Mouse (Mus musculus) large intestine, adult 2 months (tissue): Measurements from ENCODE around the gene Alx3. TPM values are rescaled to one million over a fixed set of nuclear protein-coding genes. Genes with fewer than 3 reads are reported as not detected.
A peak's percentile ranks its signal among the peaks of the same experiment; 100 is the strongest.

Experiments used
- DNase-seq: peaks from one replicate; pipeline ENCODE4 v3.0.0-alpha.2; 2012; ENCODE audit warnings: low read depth, low spot score
- WGBS: fragments of 180-500 bp; shearing (Covaris S2); methylation state at CpG from one replicate; pipeline ENCODE4 v1.1.7; 2018; 5-methylcytosine and 5-hydroxymethylcytosine counted together
- polyA plus RNA-seq: library from polyadenylated mRNA; depleted of rRNA; stranded (reverse); fragments of >200 nt; gene quantifications from 2 replicates; pipeline ENCODE4 v1.2.3, GENCODE M21; 2012

Gene Alx3
- polyA plus RNA-seq, 1 experiment = not detected

DNA sequence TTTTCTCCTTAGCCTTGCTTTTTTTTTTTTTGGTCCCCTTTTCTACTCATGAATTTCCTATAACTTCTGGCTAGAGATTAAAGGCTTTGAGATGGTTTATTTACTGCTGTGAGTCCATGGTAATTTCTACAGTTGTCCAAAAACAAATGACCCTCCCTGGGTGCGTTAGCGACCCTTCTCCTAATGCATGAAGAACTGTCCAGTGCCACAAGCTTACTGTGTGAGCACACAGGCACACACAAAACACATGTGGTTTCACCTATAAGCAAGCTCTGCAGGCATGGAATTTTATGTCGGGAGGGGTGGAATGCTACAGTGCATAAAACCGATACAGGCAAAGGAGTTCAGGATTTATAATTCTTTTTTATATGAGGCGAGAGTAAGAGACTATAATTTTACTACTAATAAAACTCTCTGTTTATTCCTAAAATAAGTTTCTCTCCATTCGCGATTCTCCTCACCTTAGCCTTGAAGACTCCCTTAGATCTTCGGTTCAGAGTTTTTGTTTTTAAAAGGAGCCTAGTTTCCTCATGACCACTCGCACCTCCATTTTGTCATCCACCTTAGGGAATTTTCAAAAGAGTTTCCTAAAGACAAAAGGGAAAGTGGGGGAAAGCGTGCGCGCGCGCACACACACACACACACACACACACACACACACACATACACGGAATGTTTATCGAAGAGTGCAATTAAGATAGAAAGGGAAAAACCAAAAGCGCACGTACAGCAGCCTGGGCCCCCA lies 12.5 kb upstream of the Alx3 start:
- WGBS = 3% methylated on average over 18 of the region's 18 CpGs

DNA sequence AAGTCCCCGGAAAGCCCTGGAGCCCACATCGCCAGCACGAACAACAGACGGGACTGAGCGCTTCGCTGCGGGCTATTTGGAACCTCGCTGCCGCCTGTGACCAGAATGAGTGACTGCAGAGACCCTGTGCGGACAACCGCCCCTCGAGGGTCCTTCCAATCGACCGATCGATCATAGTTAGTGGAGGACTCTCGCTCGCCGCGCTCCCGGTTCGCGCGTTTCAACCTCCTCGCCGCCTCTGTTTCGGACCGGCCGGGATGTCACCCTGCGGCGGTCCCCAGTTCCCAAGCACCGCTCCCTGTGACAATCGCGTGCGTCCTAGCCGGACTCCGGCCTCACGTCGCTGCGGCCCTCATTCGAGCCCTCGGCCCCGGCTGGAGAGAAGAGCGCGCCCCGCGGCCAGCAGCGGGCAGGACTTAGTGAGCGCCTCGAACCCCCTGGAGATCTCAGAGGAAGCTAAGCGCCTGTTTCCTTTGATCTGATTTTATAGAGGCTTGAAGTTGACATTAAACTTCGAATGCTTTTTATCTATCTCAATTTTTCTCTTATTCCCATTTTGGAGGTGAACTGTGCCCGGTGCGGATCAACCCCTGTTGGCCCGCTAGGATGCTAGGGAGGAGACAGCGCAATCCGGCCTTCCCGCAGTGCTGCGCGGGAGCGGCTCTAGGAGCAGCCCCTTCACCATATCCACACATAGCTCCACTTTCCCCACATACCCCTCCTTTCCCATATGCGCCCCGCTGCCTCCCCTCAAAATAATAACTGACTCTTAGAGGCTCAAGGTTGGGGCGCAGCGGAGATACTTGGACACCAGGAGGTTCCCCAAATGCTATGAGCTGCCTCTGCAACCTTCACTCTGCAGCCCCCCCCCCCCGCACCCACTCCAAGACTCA lies 11.7 kb upstream of the Alx3 start:
- WGBS = 3% methylated on average over 65 of the region's 65 CpGs

More for the DNA sequence above, 12.5 kb upstream of the Alx3 start:
- DNase-seq = no peak

DNA sequence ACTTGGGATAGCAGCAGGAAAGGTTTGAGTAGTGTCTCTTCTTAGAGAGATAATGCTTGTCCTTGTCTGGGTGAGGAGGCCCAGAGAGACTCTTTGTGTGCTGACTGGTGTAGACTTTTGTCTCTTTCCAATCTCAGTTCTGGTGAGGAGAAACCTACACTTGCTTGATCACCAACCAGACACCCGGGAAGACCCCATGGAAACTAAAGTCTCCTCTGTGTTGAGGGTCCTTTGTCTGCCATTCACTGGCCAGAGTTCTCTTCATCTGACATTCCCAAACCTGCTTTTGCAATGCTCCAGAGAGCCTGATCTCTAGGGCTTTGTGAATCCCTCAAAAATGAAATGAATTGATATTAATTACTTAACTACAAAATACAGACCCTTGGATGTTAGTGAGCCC lies 10.9 kb upstream of the Alx3 start:
- 16% methylated on average over 1 of the region's 1 CpGs for WGBS
- DNase-seq = no peak

More for the DNA sequence above, 11.7 kb upstream of the Alx3 start:
- DNase-seq = no peak

GRCm38 (mm10) chr3:107586504-107586903 lies 8.3 kb upstream of the Alx3 start:
- WGBS = 64% methylated on average over 6 of the region's 6 CpGs
- DNase-seq = no peak

DNA sequence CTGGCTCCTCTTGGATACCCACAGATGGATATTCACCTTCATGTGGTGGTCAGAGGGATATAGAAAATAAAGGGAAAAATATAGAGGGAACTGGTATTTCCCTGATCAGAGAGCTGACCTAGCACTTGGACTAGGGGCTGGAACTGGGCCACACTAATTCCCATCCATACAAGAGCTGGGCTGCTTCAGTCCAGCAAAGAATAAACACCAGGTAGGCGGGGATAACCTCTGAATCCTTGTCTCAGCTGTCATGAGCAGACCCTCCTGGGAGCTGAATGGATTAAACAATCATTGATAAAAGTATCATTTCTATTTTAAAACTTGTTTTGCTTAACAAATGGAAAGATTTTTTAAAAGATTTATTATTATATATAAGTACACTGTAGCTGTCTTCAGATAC lies 3.2 kb upstream of the Alx3 start:
- 36% methylated on average over 1 of the region's 1 CpGs for WGBS
- no peak for DNase-seq

DNA sequence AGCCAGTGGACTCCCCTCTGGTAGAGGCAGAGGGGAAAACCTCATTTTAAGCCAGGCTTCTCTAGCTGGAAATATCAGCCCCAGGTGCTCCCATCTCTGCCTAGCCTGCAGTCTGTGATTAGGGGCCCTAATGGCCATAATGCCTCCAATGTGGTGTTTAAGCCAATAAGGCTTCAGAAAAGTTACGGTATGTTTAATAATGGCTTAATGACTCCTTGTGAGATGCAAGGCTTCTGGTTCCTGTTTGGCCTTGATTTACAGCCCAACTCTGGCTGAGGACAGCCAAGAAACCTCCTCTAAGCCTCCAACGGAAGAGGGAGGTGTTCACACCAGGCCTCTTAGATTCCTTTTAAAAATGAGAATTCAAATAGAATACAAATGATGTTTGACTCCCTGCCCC lies 1.2 kb upstream of the Alx3 start:
- 44% methylated on average over 2 of the region's 2 CpGs for WGBS
- DNase-seq = no peak

DNA sequence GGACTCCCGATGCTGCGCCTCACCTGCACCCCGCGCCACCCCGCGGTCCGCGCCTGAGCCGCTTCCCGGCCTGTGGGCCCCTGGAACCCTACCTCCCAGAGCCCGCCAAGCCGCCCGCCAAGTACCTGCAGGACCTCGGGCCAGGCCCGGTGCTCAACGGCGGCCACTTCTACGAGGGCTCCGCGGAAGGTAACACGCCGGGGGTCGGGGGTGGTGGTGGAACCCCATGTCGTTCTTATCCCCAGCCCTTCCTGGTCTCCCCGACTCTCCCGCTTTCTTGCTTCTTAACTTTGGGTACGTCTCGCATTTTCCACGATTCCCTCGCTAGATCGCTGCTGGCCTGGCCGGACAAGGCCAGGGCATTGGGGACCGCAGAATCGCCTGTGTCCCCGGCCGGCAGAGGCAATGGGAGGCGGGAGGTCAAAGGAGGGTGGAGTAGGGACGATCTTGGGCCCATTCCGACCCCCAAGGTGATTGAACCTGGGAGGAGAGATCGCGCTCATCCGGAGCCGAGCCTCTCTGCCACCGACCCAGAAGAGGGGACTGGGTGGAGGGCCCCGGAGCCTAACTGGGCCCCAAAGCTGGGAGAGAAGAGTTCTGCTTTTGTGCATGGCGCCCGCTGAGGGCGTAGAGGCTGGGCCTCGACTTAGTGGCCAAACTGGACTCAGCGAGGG lies 570 bp downstream of the Alx3 start:
- no peak for DNase-seq
- 3% methylated on average over 49 of the region's 50 CpGs for WGBS

- DNase-seq = no peak
- 6% methylated on average over 34 of the region's 34 CpGs for WGBS
Measured at GRCm38 (mm10) chr3:107595938-107596461, 1.2 kb downstream of the Alx3 start.

GRCm38 (mm10) chr3:107596559-107596958 lies 1.7 kb downstream of the Alx3 start:
- whole genome bisulfite sequencing = 2% methylated on average over 26 of the region's 26 CpGs
- no peak for DNase-seq

GRCm38 (mm10) chr3:107597134-107597533 lies 2.3 kb downstream of the Alx3 start:
- no peak for DNase-seq
- WGBS = 4% methylated on average over 24 of the region's 24 CpGs

DNA sequence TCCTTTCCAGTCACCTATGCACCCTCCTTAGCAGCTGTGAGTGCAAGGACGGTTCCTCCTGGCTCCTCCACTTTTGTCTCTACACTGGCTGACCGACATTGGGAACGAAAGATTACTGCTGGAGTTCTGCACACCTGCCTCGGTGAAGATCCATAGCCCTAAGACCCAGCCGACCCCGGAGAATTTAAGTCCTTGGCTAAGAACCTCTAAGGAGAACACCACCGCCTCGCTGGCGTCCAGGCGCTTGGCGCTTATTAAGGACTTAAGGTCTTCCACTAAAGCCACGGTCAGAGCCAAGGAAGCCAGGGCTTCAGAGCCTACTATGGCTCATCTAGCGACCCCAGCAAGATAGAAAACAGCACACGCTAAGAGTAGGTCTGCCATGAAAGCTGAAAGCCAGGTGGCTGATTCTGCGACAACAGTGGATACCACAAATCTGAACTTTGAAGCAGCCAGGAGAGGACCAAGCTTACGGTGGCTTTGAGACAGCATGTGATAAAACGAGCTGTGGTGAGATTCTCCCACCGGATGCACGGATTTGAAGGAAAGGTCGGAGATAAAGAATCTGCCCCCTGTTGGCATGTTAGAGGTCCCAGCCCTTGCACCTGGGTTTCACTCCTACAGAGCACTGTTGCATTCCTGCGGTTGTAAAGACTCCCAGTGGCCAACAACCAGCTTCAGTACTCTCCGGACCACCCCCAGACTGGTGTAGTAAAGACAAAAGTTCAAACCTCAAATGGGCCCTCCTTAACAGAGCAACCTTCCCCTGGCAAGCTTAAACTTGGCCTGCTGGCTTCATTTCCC lies 3.0 kb downstream of the Alx3 start:
- DNase-seq = no peak
- WGBS = 15% methylated on average over 22 of the region's 22 CpGs

DNA sequence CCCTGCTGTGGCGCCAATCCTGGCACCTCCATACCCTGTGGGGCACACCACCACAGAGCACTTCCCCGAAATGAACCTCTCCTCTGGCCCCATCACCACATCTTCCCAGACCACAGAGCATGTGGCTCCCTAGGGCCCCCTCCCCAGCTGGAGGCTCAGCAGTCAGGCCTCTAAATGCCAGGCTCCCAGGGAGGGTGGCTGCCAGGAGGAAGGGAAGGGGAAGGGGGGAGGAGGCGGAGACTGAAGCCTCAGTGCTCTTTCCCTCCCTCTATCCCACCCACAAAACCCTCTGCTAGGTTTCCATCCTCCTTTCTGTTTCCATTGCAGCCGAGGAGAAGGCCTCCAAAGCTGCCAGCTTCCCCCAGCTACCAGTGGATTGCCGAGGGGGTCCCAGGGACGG lies 5.3 kb downstream of the Alx3 start:
- no peak for DNase-seq
- 53% methylated on average over 6 of the region's 6 CpGs for WGBS

DNA sequence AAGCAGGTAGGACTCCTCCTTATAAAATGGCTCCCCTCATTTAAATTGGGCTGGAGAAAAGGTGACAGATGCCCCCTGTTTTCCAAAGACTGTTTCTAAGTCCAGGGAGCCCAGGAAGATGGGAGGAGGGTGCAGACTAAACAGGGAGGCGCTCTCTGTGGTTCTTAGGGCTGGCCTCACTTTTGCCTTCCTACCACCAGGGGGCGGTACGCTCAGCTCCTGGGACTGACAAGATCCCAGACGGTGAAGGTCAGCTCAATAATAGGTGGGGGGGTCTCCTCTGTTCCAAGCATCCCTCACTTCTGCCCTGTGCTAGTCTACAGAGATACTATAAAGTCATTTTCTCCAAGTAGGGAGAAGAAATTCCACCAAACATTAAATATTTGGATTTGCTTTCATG lies 10.5 kb downstream of the Alx3 start:
- 7% methylated on average over 4 of the region's 4 CpGs for WGBS

DNA sequence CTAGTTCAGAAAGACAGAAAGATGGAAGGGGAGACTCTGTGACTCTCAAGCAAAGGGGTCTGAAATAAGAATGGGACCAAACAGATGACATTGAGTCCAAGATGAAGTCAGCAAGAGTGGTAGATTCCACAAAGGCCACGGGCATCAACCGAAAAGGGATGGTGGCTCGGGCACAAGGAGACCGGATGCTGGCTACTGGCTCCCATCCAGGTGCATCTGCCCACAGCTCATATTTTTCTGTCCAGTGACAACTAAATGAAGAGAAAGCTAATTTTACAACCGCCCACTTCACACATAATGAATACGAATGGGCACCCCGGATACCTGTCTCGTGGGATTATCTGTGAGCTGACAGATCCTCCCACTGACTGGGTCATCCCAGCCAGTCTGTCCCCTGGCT lies 12.4 kb downstream of the Alx3 start:
- no peak for DNase-seq
- WGBS = 83% methylated on average over 8 of the region's 8 CpGs

More for the DNA sequence above, 10.5 kb downstream of the Alx3 start:
- DNase-seq = peak; percentile 36

GRCm38 (mm10) chr3:107608808-107609207 lies 14.0 kb downstream of the Alx3 start:
- 25% methylated on average over 4 of the region's 4 CpGs for WGBS
- no peak for DNase-seq

DNA sequence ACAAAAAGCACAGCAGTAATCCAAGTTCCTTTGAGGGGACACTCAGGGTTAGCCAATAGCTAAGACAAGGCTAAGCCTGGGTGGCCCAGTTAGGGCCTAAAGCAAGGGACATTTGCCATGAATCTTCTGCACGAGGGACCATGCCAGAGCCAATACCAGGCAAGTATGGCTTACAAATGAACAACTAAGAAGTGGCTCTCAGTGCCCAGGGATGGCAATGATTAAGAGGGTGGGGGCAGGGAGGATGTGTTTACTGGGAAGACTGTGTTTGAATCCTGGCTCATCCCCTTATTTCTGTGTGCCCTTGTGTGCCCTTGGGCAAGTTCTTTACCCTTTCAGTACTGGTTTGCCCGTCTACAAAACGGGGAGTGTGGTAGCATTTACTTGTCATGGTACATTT lies 14.5 kb downstream of the Alx3 start:
- WGBS = 64% methylated on average over 3 of the region's 3 CpGs
- no peak for DNase-seq

DNA sequence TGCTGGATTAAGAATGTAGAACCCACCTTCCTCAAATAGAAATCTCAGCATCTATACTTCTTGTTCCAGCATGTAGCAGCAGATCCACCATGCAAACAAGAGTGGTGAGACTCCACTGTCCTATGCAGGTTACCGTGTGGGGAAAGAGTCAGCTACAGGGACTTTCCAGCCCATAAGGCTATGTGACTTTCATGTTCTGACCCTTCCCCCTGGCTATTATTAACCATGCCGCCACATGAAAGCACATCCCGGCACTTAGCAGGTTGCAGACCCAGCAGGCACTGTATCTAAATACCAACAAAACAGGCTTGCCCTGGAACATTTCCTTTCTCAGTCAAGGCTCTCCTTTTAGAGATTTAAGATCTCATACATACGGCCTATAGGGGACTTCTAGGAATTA lies 16.6 kb downstream of the Alx3 start:
- DNase-seq = no peak
- WGBS = 84% methylated on average over 4 of the region's 4 CpGs

DNA sequence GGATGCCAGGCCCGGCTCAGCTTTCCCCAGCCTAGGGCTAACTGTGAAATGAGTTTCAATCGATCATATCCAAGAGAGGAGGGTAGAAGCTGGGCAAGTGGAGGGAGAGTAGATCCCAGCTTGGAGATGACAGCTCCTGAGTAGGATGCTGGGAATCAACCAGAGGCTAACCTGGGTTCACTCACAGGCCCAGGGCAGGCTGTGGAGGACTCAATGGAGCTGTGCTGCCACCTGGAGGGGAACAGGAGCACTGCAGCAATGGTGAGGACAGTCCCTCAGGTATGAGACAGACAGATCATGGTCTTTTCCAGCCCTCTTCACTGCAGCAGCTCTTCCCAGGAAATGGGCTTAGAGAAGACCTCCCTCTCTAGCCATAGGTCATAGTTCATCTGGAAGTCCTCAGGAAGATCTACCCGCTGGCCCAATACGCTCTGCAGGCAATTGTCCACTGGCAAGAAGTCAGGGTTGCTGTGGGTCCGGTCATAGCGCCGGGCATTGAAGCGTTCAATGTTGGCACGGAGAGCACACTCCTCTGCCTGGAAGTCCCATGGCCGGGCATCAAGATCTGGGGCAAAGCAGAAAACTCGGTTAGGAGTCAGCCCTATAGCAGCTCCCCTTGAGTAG lies 18.2 kb downstream of the Alx3 start:
- 93% methylated on average over 11 of the region's 11 CpGs for WGBS
- no peak for DNase-seq

DNA sequence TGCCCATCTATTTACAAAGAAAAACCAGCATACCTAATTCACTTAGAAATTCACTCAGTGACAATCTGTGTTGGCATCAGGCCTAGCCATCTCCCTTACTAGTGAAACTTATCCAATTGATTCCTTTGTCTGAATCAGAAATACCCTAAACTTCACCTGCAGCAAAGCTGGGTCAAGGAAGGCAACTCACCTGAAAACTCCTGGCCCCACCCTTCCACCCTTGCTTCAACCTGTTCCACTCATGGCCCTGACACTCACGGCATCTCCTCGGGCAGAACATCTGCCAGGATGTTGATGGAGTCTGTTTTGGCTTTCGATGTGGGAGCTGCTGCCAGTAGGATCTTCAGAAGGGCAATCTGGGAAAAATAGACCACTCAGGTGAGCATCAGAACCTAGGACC lies 23.0 kb downstream of the Alx3 start:
- no peak for DNase-seq
- WGBS = 91% methylated on average over 3 of the region's 3 CpGs
